Mouse (Mus musculus) G1E (cell line): Measurements from ENCODE around the gene Fam169a.

Experiments
- CTCF ChIP-seq: IDR thresholded peaks from 2 replicates; pipeline ENCODE4 v1.5.1; 2012; ENCODE audit warnings: low read depth, low read length, inconsistent platforms, mixed read lengths
- GATA1 ChIP-seq: IDR thresholded peaks from 2 replicates; pipeline ENCODE4 v1.6.1; 2012; ENCODE audit warnings: borderline replicate concordance, low read length, inconsistent platforms, mixed read lengths

DNA sequence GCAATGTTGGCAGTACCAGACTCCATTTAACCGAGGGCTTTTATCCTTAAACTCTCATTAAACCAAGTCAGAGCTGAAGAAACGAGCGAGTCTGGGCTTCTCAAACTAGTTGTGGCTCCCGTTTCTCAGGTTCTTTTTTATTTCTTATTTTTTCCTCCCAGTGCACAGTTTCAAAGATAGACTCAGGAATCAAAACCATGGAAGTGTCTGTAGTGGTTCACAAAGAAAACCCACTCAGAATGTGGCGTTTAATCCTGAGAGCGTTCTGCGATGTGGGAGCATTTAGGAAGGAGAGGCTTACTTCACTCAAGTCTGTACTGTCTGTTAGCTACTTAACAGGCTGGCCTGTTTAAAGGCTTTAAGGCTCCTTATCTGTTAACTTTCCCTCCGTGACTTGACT, 1.1 kb downstream of the Fam169a start:
- TF ChIP-seq CTCF, result no peak
- no peak for TF ChIP-seq GATA1
